Mouse (Mus musculus): ENCODE measurements around the gene Psmc5. TPM values are rescaled to one million over a fixed set of nuclear protein-coding genes. Genes with fewer than 3 reads are reported as not detected.

The Psmc5 gene
- polyA plus RNA-seq, 1 experiment: 19.4 TPM

DNA sequence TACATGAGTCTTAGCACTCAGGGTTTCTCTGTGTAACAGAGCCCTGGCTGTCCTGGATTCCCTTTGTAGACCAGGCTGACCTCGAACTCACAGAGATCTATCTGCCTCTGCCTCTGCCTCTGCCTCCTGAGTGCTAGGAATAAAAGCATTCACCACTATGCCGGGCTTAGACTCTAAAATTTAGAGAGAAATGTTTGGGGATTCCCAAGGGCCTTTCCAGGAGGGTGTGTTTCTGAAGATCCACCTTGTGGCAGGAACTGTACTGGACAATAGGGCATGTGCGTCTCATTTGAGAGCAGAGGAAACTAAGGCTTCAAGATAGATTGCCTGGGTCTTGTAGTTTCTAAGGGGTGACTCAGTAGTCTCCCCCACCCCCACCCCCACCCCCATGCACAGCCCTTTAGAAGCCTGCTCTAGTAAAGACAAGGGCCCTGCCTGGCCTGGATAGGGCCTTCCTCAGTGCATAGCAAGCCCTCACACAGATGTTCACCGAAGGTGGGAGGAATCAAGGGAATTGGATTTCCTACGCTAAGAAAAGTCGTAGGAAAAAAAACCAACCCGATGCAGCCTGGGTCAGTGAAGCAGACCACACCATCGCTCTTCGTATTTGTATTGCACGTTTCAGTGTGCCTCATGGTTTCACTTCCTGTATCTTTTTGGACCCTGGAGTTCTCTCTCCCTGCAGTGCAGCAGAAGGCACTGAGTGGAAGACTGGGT, 49.6 kb downstream of the Psmc5 start:
- H3K4me1 ChIP-seq (ENCODE audit: control insufficient read depth, insufficient read depth, insufficient read length, low read length): no peaks in the 10 kb centered on the region; the same call in 1 of the 2 replicates
- H3K4me3 ChIP-seq (ENCODE audit: low read depth, low read length): no peak overlapping the region
- 71% methylated on average over 10 of the region's 10 CpGs for WGBS
- TF ChIP-seq POLR2A (IDR thresholded peaks at IDR 0.05; ENCODE audit: low read depth, low read length) (no peak), CTCF (IDR thresholded peaks at IDR 0.05; ENCODE audit: extremely low read depth, insufficient read length, insufficient replicate concordance, low read depth, low read length) (no peak)
- H3K27ac ChIP-seq (ENCODE audit: insufficient read depth, low read depth, low read length): 0 out of 2 replicates have a peak overlapping the region, but pooled peaks have one; percentile 11
- H3K27me3 ChIP-seq (ENCODE audit: control insufficient read depth, insufficient read depth, low read length): no peaks in the 10 kb centered on the region
- H3K36me3 ChIP-seq (ENCODE audit: control insufficient read depth, insufficient read depth, low read length): no peaks in the 10 kb centered on the region

DNA sequence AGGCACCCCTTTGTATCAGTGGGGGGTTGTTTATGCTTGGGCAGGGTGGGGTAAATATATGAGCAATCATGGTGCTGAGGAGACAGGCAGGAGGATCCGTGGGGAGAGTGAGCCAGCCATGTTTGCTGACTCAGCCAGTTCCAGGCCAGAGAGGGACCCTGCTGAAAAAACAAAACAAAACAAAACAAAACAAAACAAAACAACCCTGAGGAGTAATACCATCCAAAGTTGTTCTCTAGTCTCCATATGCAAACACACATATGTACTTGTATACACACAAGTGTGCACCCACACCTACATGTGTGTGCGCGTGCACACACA, 50.1 kb downstream of the Psmc5 start:
- TF ChIP-seq POLR2A (IDR thresholded peaks at IDR 0.05; ENCODE audit: low read depth, low read length) (no peak), CTCF (IDR thresholded peaks at IDR 0.05; ENCODE audit: extremely low read depth, insufficient read length, insufficient replicate concordance, low read depth, low read length) (no peak)
- Histone ChIP-seq H3K4me3 (ENCODE audit: low read depth, low read length) (no peak overlapping the region), H3K36me3 (ENCODE audit: control insufficient read depth, insufficient read depth, low read length) (no peaks in the 10 kb centered on the region), H3K4me1 (ENCODE audit: control insufficient read depth, insufficient read depth, insufficient read length, low read length) (no peaks in the 10 kb centered on the region; the same call in 1 of the 2 replicates), H3K27ac (ENCODE audit: insufficient read depth, low read depth, low read length) (no peak overlapping the region), H3K27me3 (ENCODE audit: control insufficient read depth, insufficient read depth, low read length) (no peaks in the 10 kb centered on the region)
- WGBS: 91% methylated on average over 3 of the region's 3 CpGs

DNA sequence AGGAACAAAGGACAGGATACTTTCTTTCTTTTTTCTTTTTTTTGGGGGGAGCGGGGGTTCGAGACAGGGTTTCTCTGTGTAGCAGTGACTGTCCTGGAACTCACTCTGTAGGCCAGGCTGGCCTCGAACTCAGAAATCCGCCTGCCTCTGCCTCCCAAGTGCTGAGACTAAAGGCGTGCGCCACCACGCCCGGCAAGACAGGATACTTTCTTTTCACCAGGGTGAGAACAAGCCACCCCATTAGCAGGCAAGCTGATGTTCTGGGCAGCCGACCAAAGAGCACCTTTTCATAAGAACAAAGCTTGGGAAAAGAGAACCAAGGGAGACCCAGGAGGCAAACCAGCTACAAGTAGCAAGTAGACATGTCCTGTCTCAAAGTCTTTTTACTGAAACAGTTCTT, 50.8 kb downstream of the Psmc5 start:
- WGBS: 70% methylated on average over 9 of the region's 9 CpGs
- Histone ChIP-seq H3K27me3 (ENCODE audit: control insufficient read depth, insufficient read depth, low read length) (no peaks in the 10 kb centered on the region), H3K4me1 (ENCODE audit: control insufficient read depth, insufficient read depth, insufficient read length, low read length) (no peaks in the 10 kb centered on the region; the same call in 1 of the 2 replicates), H3K4me3 (ENCODE audit: low read depth, low read length) (no peak overlapping the region), H3K27ac (ENCODE audit: insufficient read depth, low read depth, low read length) (no peak overlapping the region), H3K36me3 (ENCODE audit: control insufficient read depth, insufficient read depth, low read length) (no peaks in the 10 kb centered on the region)
- TF ChIP-seq POLR2A (IDR thresholded peaks at IDR 0.05; ENCODE audit: low read depth, low read length): no peak
- TF ChIP-seq CTCF (IDR thresholded peaks at IDR 0.05; ENCODE audit: extremely low read depth, insufficient read length, insufficient replicate concordance, low read depth, low read length): no peak

DNA sequence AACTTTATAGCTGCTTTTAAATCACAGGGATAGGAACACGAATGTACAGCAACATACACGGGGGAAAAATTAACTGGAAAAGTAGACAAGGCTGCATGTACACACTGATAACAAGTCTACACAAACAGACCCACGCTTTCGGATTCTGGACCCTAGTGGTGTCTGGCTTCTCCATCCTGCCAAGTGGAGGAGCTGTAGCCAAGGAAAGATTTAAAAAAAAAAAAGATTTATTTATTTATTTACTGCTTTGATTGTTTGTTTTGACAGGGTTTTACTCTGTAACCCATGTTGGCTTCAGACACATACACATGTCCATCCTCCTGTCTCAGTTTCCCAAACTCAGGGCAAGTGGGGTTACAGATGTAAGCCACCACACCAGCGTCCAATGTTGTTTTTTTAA, 51.5 kb downstream of the Psmc5 start:
- H3K4me3 ChIP-seq (ENCODE audit: low read depth, low read length): no peak overlapping the region
- H3K36me3 ChIP-seq (ENCODE audit: control insufficient read depth, insufficient read depth, low read length): no peaks in the 10 kb centered on the region
- 43% methylated on average over 5 of the region's 5 CpGs for WGBS
- H3K4me1 ChIP-seq (ENCODE audit: control insufficient read depth, insufficient read depth, insufficient read length, low read length): peaks cover 1% of the 10 kb centered on the region; the same call in 1 of the 2 replicates
- no peaks in the 10 kb centered on the region for H3K27me3 ChIP-seq (ENCODE audit: control insufficient read depth, insufficient read depth, low read length)
- no peak overlapping the region for H3K27ac ChIP-seq (ENCODE audit: insufficient read depth, low read depth, low read length)
- TF ChIP-seq CTCF (IDR thresholded peaks at IDR 0.05; ENCODE audit: extremely low read depth, insufficient read length, insufficient replicate concordance, low read depth, low read length) (no peak), POLR2A (IDR thresholded peaks at IDR 0.05; ENCODE audit: low read depth, low read length) (no peak)

DNA sequence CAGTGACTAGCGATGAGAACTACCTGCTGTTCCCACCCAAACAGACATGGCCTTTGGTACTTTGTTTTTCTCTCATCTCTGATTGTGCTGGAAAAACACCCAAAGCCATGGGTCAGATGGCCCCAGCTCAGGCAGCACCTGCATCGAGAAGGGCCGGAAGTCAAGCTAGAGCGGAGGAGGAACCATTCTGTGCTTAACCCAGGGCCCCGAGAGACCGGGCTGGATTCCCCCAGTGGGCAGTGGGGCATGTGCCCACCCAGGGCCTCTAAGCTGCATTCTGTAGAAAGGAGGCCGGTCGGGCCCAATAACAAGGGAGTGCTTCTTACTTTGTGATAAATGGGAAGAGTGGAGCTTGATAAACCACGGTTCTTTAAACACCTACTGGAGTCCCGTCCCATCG, 52.2 kb downstream of the Psmc5 start:
- WGBS: 81% methylated on average over 11 of the region's 11 CpGs
- H3K27ac ChIP-seq (ENCODE audit: insufficient read depth, low read depth, low read length): no peak overlapping the region
- no peaks in the 10 kb centered on the region for H3K27me3 ChIP-seq (ENCODE audit: control insufficient read depth, insufficient read depth, low read length)
- no peak for TF ChIP-seq POLR2A (IDR thresholded peaks at IDR 0.05; ENCODE audit: low read depth, low read length)
- no peak for TF ChIP-seq CTCF (IDR thresholded peaks at IDR 0.05; ENCODE audit: extremely low read depth, insufficient read length, insufficient replicate concordance, low read depth, low read length)
- H3K4me3 ChIP-seq (ENCODE audit: low read depth, low read length): no peak overlapping the region
- peaks cover 8% of the 10 kb centered on the region for H3K4me1 ChIP-seq (ENCODE audit: control insufficient read depth, insufficient read depth, insufficient read length, low read length)
- H3K36me3 ChIP-seq (ENCODE audit: control insufficient read depth, insufficient read depth, low read length): no peaks in the 10 kb centered on the region

DNA sequence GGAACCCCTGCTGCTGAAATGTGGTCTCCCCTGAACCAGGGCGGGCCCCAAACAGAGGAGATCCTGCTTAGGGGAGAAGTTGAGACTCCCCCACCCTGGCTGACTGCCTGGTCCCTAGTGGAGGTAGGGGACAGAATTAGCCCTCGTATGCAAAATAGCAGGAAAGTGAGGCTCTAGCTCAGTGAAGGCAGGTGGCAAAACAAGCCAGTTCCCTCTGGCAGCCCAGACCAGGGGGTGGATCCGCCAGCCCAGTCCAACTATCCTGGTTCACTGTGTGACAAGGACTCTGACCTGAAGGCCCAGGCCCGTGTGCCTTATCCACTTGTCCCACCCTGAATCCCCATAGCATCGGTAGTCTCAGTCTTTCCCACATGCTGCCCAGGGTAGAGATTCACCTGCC, 54.2 kb downstream of the Psmc5 start:
- H3K4me1 ChIP-seq (ENCODE audit: control insufficient read depth, insufficient read depth, insufficient read length, low read length): peaks cover 16% of the 10 kb centered on the region
- 65% methylated on average over 5 of the region's 5 CpGs for whole genome bisulfite sequencing
- H3K27ac ChIP-seq (ENCODE audit: insufficient read depth, low read depth, low read length): peak overlapping the region; percentile 69; the same call in 1 of the 2 replicates
- no peak overlapping the region for H3K4me3 ChIP-seq (ENCODE audit: low read depth, low read length)
- TF ChIP-seq POLR2A (IDR thresholded peaks at IDR 0.05; ENCODE audit: low read depth, low read length) (no peak), CTCF (IDR thresholded peaks at IDR 0.05; ENCODE audit: extremely low read depth, insufficient read length, insufficient replicate concordance, low read depth, low read length) (no peak)
- H3K36me3 ChIP-seq (ENCODE audit: control insufficient read depth, insufficient read depth, low read length): no peaks in the 10 kb centered on the region
- no peaks in the 10 kb centered on the region for H3K27me3 ChIP-seq (ENCODE audit: control insufficient read depth, insufficient read depth, low read length)

Other genes starting within 250 kb of the Psmc5 start
- gene Kcnh6, start 248.0 kb upstream of the Psmc5 start, polyA plus RNA-seq (2012; rRNA removed): 0.88 and 2.6 TPM in 2 replicates
- gene Dcaf7, start 219.3 kb upstream of the Psmc5 start, polyA plus RNA-seq (2012; rRNA removed): 18.7 and 30.9 TPM in 2 replicates
- gene Taco1, start 190.1 kb upstream of the Psmc5 start, polyA plus RNA-seq (2012; rRNA removed): 8.3 TPM in 2 replicates
- 10.0 and 15.1 TPM in 2 replicates for gene Map3k3, start 171.5 kb upstream of the Psmc5 start, polyA plus RNA-seq (2012; rRNA removed)
- not detected in 2 replicates for gene Gm10840, start 95.3 kb upstream of the Psmc5 start, polyA plus RNA-seq (2012; rRNA removed)
- 11.8 and 21.7 TPM in 2 replicates for gene Limd2, start 95.3 kb upstream of the Psmc5 start, polyA plus RNA-seq (2012; rRNA removed)
- gene Strada, start 54.0 kb upstream of the Psmc5 start, polyA plus RNA-seq (2012; rRNA removed): 4.4 and 7.4 TPM in 2 replicates
- gene Ccdc47, start 39.8 kb upstream of the Psmc5 start, polyA plus RNA-seq (2012; rRNA removed): 2.2 and 4.8 TPM in 2 replicates
- gene Ddx42, start 39.2 kb upstream of the Psmc5 start, polyA plus RNA-seq (2012; rRNA removed): 2.1 and 5.2 TPM in 2 replicates
- gene Ftsj3, start 75 bp upstream of the Psmc5 start, polyA plus RNA-seq (2012; rRNA removed): 2.8 and 3.9 TPM in 2 replicates
- 40.6 and 101 TPM in 2 replicates for gene Smarcd2, start 16.8 kb downstream of the Psmc5 start, polyA plus RNA-seq (2012; rRNA removed)
- 0.05 TPM in 2 replicates for gene Tcam1, start 20.5 kb downstream of the Psmc5 start, polyA plus RNA-seq (2012; rRNA removed)
- 0.24 TPM in 1 of 2 replicates, not detected in the other for gene Gh, start 45.7 kb downstream of the Psmc5 start, polyA plus RNA-seq (2012; rRNA removed)
- gene Cd79b, start 58.6 kb downstream of the Psmc5 start, polyA plus RNA-seq (2012; rRNA removed): 12.6 and 21.2 TPM in 2 replicates
- gene Scn4a, start 97.1 kb downstream of the Psmc5 start, polyA plus RNA-seq (2012; rRNA removed): 0.18 and 0.23 TPM in 2 replicates
- gene Prr29, start 109.3 kb downstream of the Psmc5 start, polyA plus RNA-seq (2012; rRNA removed): 0.32 and 1.0 TPM in 2 replicates
- 6.1 and 10.4 TPM in 2 replicates for gene Icam2, start 131.9 kb downstream of the Psmc5 start, polyA plus RNA-seq (2012; rRNA removed)
- gene Ern1, start 231.7 kb downstream of the Psmc5 start, polyA plus RNA-seq (2012; rRNA removed): 14.2 and 31.2 TPM in 2 replicates